Mouse (Mus musculus) limb, embryonic 14.5 days (tissue): ENCODE results near the gene Ercc1. TPM values are rescaled to one million over a fixed set of nuclear protein-coding genes. Genes with fewer than 3 reads are reported as not detected.

Experiments
- ATAC-seq: fragments of 200-750 bp; cut with Nextera tagmentation; 2 replicates; pipeline ENCODE4 v1.8.0; 2017; ENCODE audit warnings: low read depth, moderate number of reproducible peaks, moderate TSS enrichment; ENCODE audit not compliant: low FRiP score
- DNase-seq: peaks from one replicate; pipeline ENCODE4 v3.0.0-alpha.2; 2015; ENCODE audit warnings: low spot score
- H3K27ac ChIP-seq: fragments of 300-500 bp; sonication (generic); replicated peaks from 2 replicates; pipeline ENCODE4 v1.5.1; 2014; ENCODE audit warnings: low read depth, mild to moderate bottlenecking, low read length, moderate library complexity, mixed read lengths
- H3K27me3 ChIP-seq: fragments of 300-500 bp; sonication (generic); 2 replicates; pipeline ENCODE4 v1.6.1; 2014; ENCODE audit warnings: low read length, mixed read lengths; ENCODE audit not compliant: control insufficient read depth, insufficient read depth
- H3K36me3 ChIP-seq: fragments of 300-500 bp; sonication (generic); 2 replicates; pipeline ENCODE4 v1.6.1; 2014; ENCODE audit warnings: mild to moderate bottlenecking, low read length, moderate library complexity, mixed read lengths; ENCODE audit not compliant: control insufficient read depth, insufficient read depth
- H3K4me1 ChIP-seq: fragments of 300-500 bp; sonication (generic); 2 replicates; pipeline ENCODE4 v1.6.1; 2014; ENCODE audit warnings: antibody characterized with exemption, low read length, mixed read lengths; ENCODE audit not compliant: control insufficient read depth, insufficient read depth
- H3K4me2 ChIP-seq: fragments of 300-500 bp; sonication (generic); replicated peaks from 2 replicates; pipeline ENCODE4 v1.6.1; 2014; ENCODE audit warnings: low read depth, mild to moderate bottlenecking, low read length, moderate library complexity; ENCODE audit not compliant: severe bottlenecking
- H3K4me3 ChIP-seq: fragments of 300-500 bp; sonication (generic); replicated peaks from 2 replicates; pipeline ENCODE4 v1.5.1; 2014; ENCODE audit warnings: low read length
- H3K9ac ChIP-seq: fragments of 300-500 bp; sonication (generic); 2 replicates; pipeline ENCODE4 v1.6.1; 2014; ENCODE audit warnings: mild to moderate bottlenecking, low read depth, low read length, moderate library complexity; ENCODE audit not compliant: severe bottlenecking
- H3K9me3 ChIP-seq: fragments of 300-500 bp; sonication (generic); 2 replicates; pipeline ENCODE4 v1.6.1; 2016; ENCODE audit warnings: low read length; ENCODE audit not compliant: control insufficient read depth
- POLR2A ChIP-seq: fragments of 200-500 bp; IDR thresholded peaks from 2 replicates; pipeline ENCODE4 v1.8.0; 2012; ENCODE audit warnings: inconsistent platforms, mild to moderate bottlenecking, moderate library complexity, borderline replicate concordance; ENCODE audit not compliant: insufficient read depth, insufficient read length; ENCODE audit errors: extremely low read depth
- WGBS: fragments of 180-500 bp; shearing (Covaris S2); extraction: QIAGEN DNeasy Blood & Tissue Kit; methylation state at CpG from one replicate; pipeline ENCODE4 v1.1.7; 2014; 5-methylcytosine and 5-hydroxymethylcytosine counted together
- polyA plus RNA-seq, 2 experiments: library from polyadenylated mRNA; depleted of rRNA in 1 of 2; stranded (reverse) in 1 of 2; unstranded in 1 of 2; fragments of >200 nt; fragmentation: Nextera tagmentation in 1 of 2; extraction: Ambion mirVana in 1 of 2; gene quantifications; 2 replicates each; pipeline versions ENCODE4 v1.2.1 to v1.2.3; 2012 to 2014

The Ercc1 gene
- polyA plus RNA-seq, 2 experiments, result 72.3 to 74.3 TPM

DNA sequence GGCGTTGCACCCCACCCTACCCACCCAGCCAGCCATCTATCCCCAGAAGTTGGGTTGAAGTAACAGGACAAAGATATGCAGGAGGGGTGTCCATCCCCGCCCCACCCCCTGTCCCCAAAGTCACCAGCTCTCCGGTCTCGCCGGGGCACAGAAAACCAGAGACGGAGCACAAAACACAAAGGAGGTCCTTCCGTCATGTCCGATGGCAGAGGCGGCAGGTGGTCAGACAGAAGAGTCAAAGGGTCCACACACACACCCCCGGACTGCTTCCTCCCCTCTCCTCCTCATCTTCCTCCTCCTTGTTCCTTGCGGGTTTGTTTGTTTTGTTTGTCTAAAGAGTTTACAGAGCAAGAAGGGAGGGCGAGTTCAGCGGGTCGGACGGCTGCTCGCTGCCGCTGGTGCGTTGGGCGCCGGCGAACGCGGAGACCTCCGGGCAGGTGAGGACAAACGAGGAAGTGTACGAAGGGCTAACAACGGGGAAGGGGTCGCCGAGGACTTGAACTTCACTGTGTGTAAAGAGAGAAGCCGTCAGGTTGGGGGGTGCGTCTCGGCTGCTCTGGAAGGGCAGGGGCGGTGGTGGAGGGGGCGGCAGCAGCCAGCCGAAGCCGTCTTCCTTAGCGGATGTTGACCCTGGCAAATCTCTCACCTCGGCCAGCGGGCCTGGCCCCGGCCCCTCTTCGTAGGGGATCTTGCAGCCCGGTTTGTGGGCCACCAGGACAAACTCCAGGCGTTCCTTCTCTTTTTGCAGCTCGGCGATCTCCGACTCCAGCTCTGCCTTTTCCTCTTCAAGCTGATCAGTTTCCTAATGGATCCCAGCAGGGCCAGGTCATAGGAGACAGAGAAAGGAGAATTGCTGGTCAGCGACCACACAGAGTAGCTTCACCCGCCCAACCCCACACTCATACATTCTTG lies 39.8 kb upstream of the Ercc1 start:
- H3K27me3 ChIP-seq, result peaks cover 61% of the 10 kb centered on the region
- no peak for TF ChIP-seq POLR2A
- WGBS, result 4% methylated on average over 45 of the region's 48 CpGs
- H3K36me3 ChIP-seq, result no peaks in the 10 kb centered on the region
- H3K4me1 ChIP-seq, result peaks cover 20% of the 10 kb centered on the region
- H3K4me2 ChIP-seq, result peak overlapping the region; percentile 43
- H3K27ac ChIP-seq, result no peak overlapping the region
- H3K9me3 ChIP-seq, result no peaks in the 10 kb centered on the region
- peak overlapping the region; percentile 31 for H3K4me3 ChIP-seq
- ATAC-seq, result no peak
- peak overlapping the region; percentile 38; the same call in 1 of the 2 replicates for H3K9ac ChIP-seq
- DNase-seq, result no peak

GRCm38 (mm10) chr7:19305413-19305735 lies 39.2 kb upstream of the Ercc1 start:
- no peak for ATAC-seq
- Histone ChIP-seq H3K4me3 (peak overlapping the region; percentile 31), H3K27ac (no peak overlapping the region), H3K4me2 (no peak overlapping the region), H3K9ac (0 out of 2 replicates have a peak overlapping the region, but pooled peaks have one; percentile 38), H3K4me1 (peaks cover 20% of the 10 kb centered on the region), H3K36me3 (no peaks in the 10 kb centered on the region), H3K9me3 (no peaks in the 10 kb centered on the region), H3K27me3 (peaks cover 61% of the 10 kb centered on the region)
- no peak for DNase-seq
- no peak for TF ChIP-seq POLR2A
- WGBS, result 10% methylated on average over 6 of the region's 6 CpGs

GRCm38 (mm10) chr7:19305796-19306765 lies 38.5 kb upstream of the Ercc1 start:
- ATAC-seq (no peak), DNase-seq (no peak)
- Histone ChIP-seq H3K4me3 (no peak overlapping the region), H3K27me3 (peaks cover 61% of the 10 kb centered on the region), H3K36me3 (no peaks in the 10 kb centered on the region), H3K9me3 (no peaks in the 10 kb centered on the region), H3K4me2 (no peak overlapping the region), H3K4me1 (peaks cover 20% of the 10 kb centered on the region), H3K27ac (no peak overlapping the region), H3K9ac (no peak overlapping the region)
- 46% methylated on average over 16 of the region's 16 CpGs for WGBS
- TF ChIP-seq POLR2A, result no peak

- 0 out of 2 replicates have a peak overlapping the region, but pooled peaks have one; percentile 92 for H3K4me2 ChIP-seq
- H3K27me3 ChIP-seq, result peaks cover 54% of the 10 kb centered on the region
- H3K9ac ChIP-seq, result no peak overlapping the region
- peaks cover 20% of the 10 kb centered on the region for H3K4me1 ChIP-seq
- no peaks in the 10 kb centered on the region for H3K36me3 ChIP-seq
- H3K9me3 ChIP-seq, result no peaks in the 10 kb centered on the region
- peak overlapping the region; percentile 57; the same call in 1 of the 2 replicates for H3K4me3 ChIP-seq
- H3K27ac ChIP-seq, result no peak overlapping the region
- 69% methylated on average over 25 of the region's 25 CpGs for WGBS
- DNase-seq (no peak), ATAC-seq (no peak)
- TF ChIP-seq POLR2A, result no peak
Observed at GRCm38 (mm10) chr7:19306819-19307738, 37.5 kb upstream of the Ercc1 start.
